Mouse (Mus musculus): Measurements from ENCODE around the gene Rassf2. TPM values are rescaled to one million over a fixed set of nuclear protein-coding genes. Genes with fewer than 3 reads are reported as not detected.

The Rassf2 gene
- polyA plus RNA-seq, 1 experiment from 2014 or later: 3.0 TPM

DNA sequence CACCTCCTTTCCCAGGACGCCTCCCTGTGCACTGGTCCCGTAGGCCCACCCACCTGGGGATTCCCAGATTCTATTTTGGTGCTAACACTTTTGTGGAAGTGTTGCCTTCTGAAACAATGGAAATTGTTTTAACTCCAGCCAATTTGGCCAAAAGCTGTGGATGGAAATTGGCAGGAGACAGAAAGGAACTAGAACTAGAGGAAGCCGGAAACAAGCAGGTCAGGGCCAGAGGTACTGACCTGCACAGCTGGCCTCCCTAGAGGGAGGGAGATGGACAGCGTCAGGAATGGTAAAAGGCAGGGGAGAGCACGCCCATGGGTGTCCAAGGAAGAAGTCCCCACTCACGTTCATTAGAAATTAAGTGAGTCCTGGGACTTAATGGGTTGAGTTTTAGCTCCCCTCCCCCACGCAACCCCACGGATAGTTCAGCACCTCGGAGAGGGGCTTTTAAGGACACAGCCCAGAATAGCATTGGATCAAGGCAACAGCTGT, 72.3 kb downstream of the Rassf2 start:
- 50% methylated on average over 9 of the region's 9 CpGs for WGBS (ENCODE audit: insufficient replicate concordance)
- TF ChIP-seq EP300 (IDR thresholded peaks at IDR 0.05; ENCODE audit: low read depth) (no peak), CTCF (IDR thresholded peaks at IDR 0.05; ENCODE audit: low read depth) (no peak)

DNA sequence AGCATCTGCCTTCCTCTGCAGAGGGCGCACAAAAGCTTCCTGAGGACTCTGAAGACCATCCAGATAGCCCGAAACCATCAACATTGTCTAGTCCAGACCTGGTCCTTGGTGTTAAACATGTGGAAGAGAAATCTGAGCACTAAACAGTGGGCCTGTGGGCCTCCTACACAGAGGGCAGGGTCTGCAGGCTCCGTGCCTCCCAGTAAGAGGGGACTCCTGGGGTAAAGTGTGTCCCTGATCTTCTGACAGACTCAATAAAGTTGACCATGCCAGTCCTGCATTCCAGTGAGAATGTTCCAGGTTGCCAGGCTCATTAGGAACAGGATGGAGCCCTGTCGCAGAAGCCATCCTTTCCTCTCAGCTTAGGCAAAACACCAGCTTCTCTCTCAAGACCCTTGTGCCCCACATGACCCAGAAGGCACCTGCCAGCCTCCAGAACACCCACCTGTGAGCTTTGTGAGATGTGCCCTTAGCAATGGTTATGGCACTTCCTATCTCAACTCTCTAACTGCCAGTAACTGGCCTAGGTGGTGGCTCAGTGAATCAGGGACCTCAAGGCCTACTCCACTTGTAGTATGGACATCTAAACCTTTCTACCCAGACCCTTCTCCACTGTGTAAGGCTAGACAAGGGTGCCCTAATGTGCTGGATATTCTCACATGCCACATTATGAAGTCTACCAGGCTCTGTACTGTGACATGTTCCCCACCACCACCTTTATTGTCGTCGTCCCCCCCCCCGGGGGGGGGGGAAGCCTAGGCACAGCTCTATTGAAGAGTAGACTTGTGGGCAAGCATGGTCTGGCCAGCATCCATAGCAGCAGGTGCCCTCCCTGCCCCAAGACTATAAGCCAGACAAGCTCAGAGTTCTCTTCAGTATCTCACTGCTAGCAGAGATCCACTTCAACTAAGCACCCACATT, 73.5 kb downstream of the Rassf2 start:
- H3K4me3 ChIP-seq (ENCODE audit: low read depth, low read length): no peak overlapping the region
- ATAC-seq (no peak), DNase-seq (no peak)
- peaks cover 14% of the 10 kb centered on the region for H3K27me3 ChIP-seq (ENCODE audit: insufficient read depth, low read length)
- H3K9ac ChIP-seq (replicated peaks): no peak overlapping the region
- H3K4me2 ChIP-seq (ENCODE audit: low read depth, low read length): no peak overlapping the region
- H3K9me3 ChIP-seq (ENCODE audit: low read length): no peaks in the 10 kb centered on the region
- 79% methylated on average over 7 of the region's 7 CpGs for WGBS (ENCODE audit: insufficient replicate concordance)
- no peaks in the 10 kb centered on the region for H3K36me3 ChIP-seq (replicated peaks; ENCODE audit: insufficient read depth, low read length)
- H3K27ac ChIP-seq (ENCODE audit: low read depth): no peak overlapping the region
- H3K4me1 ChIP-seq (ENCODE audit: insufficient read depth): peaks cover 8% of the 10 kb centered on the region; the same call in 1 of the 2 replicates
- TF ChIP-seq EP300 (IDR thresholded peaks at IDR 0.05; ENCODE audit: low read depth) (no peak), CTCF (IDR thresholded peaks at IDR 0.05; ENCODE audit: low read depth) (no peak)

More for the DNA sequence above, 72.3 kb downstream of the Rassf2 start:
- Histone ChIP-seq H3K4me3 (ENCODE audit: low read depth, low read length) (no peak overlapping the region), H3K4me1 (ENCODE audit: insufficient read depth) (peaks cover 8% of the 10 kb centered on the region; the same call in 1 of the 2 replicates), H3K9ac (replicated peaks) (no peak overlapping the region), H3K9me3 (ENCODE audit: low read length) (no peaks in the 10 kb centered on the region), H3K27me3 (ENCODE audit: insufficient read depth, low read length) (peaks cover 13% of the 10 kb centered on the region), H3K36me3 (replicated peaks; ENCODE audit: insufficient read depth, low read length) (no peaks in the 10 kb centered on the region), H3K27ac (ENCODE audit: low read depth) (no peak overlapping the region), H3K4me2 (ENCODE audit: low read depth, low read length) (no peak overlapping the region)
- no peak for DNase-seq
- no peak for ATAC-seq

DNA sequence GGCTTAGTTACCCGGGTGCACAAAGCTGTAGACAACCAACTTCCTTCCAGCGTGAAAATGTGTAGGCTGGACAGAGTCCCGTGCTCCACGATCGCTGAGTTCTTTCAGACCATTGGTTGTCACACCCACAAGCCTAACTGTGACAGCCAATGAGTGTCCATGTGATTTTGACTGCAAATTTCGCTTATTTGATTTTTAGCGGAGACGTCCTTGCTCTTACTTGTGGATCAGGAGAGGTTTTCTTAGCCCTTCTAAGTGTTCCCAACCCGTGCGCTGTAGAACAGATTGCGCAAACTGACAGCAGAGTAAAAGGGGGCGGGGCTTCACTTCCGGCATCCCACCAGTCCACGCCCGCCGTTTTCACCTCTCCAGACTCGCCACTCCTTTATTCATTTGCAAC, 74.8 kb downstream of the Rassf2 start:
- H3K36me3 ChIP-seq (replicated peaks; ENCODE audit: insufficient read depth, low read length): no peaks in the 10 kb centered on the region
- H3K4me3 ChIP-seq (ENCODE audit: low read depth, low read length): peak overlapping the region; percentile 14; the same call in 1 of the 2 replicates
- H3K9ac ChIP-seq (replicated peaks): no peak overlapping the region
- no peaks in the 10 kb centered on the region for H3K9me3 ChIP-seq (ENCODE audit: low read length)
- WGBS (ENCODE audit: insufficient replicate concordance): 2% methylated on average over 17 of the region's 17 CpGs
- peaks cover 17% of the 10 kb centered on the region for H3K27me3 ChIP-seq (ENCODE audit: insufficient read depth, low read length)
- peak overlapping the region; percentile 68 for H3K4me2 ChIP-seq (ENCODE audit: low read depth, low read length)
- peaks cover 8% of the 10 kb centered on the region; the same call in 1 of the 2 replicates for H3K4me1 ChIP-seq (ENCODE audit: insufficient read depth)
- ATAC-seq (0 out of 2 replicates have a peak, but pooled peaks have one; percentile 25), DNase-seq (peak; percentile 34)
- TF ChIP-seq EP300 (IDR thresholded peaks at IDR 0.05; ENCODE audit: low read depth) (no peak), CTCF (IDR thresholded peaks at IDR 0.05; ENCODE audit: low read depth) (no peak)
- no peak overlapping the region for H3K27ac ChIP-seq (ENCODE audit: low read depth)

DNA sequence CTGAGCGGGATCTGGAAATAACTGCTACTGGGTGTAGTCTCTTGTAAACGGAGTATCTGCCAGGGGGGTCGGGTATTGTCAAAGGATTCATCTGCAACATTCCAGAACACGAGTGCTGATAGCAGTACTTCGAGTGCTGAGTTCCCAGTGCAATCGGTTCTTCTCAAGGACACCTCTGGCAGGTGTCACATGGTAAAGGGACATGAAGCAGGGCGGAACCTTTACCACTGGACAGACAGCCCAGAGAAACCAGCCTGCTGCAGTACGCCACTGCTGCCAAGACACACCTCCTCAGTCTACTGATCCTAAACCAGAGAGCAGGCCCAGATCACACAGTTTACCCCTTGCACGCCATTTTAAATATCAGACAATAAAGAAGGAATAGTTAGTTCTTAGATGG, 75.2 kb downstream of the Rassf2 start:
- H3K9me3 ChIP-seq (ENCODE audit: low read length): no peaks in the 10 kb centered on the region
- no peak overlapping the region for H3K9ac ChIP-seq (replicated peaks)
- H3K4me2 ChIP-seq (ENCODE audit: low read depth, low read length): peak overlapping the region; percentile 68
- H3K4me3 ChIP-seq (ENCODE audit: low read depth, low read length): peak overlapping the region; percentile 14; the same call in 1 of the 2 replicates
- 0 out of 2 replicates have a peak, but pooled peaks have one; percentile 44 for ATAC-seq
- DNase-seq: no peak
- 53% methylated on average over 9 of the region's 9 CpGs for WGBS (ENCODE audit: insufficient replicate concordance)
- no peak for TF ChIP-seq EP300 (IDR thresholded peaks at IDR 0.05; ENCODE audit: low read depth)
- TF ChIP-seq CTCF (IDR thresholded peaks at IDR 0.05; ENCODE audit: low read depth): no peak
- H3K36me3 ChIP-seq (replicated peaks; ENCODE audit: insufficient read depth, low read length): no peaks in the 10 kb centered on the region
- H3K4me1 ChIP-seq (ENCODE audit: insufficient read depth): peaks cover 8% of the 10 kb centered on the region; the same call in 1 of the 2 replicates
- H3K27me3 ChIP-seq (ENCODE audit: insufficient read depth, low read length): peaks cover 19% of the 10 kb centered on the region
- no peak overlapping the region for H3K27ac ChIP-seq (ENCODE audit: low read depth)

DNA sequence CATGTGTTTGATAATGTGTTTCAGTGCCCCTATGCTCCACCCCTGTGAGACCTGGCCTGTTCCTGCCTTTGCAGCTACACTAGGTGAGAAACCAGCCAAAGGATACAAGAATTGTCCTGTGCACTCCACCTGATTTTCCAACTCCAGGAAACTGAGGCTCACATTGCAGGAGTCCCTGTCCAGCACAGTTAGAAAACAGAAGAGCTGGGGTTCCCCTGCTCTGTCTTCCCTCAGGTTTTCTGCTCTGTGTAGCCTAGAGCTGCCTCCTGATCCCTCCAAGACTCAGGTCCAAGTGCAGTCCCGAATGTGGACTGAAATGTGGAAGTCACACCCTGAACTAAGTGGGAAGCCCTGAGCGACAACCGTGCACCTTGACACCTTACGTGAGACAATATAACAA, 76.3 kb downstream of the Rassf2 start:
- Histone ChIP-seq H3K27me3 (ENCODE audit: insufficient read depth, low read length) (peaks cover 19% of the 10 kb centered on the region), H3K9me3 (ENCODE audit: low read length) (no peaks in the 10 kb centered on the region), H3K4me3 (ENCODE audit: low read depth, low read length) (no peak overlapping the region), H3K9ac (replicated peaks) (no peak overlapping the region), H3K36me3 (replicated peaks; ENCODE audit: insufficient read depth, low read length) (no peaks in the 10 kb centered on the region), H3K4me1 (ENCODE audit: insufficient read depth) (peaks cover 8% of the 10 kb centered on the region; the same call in 1 of the 2 replicates), H3K27ac (ENCODE audit: low read depth) (no peak overlapping the region), H3K4me2 (ENCODE audit: low read depth, low read length) (no peak overlapping the region)
- ATAC-seq: no peak
- 71% methylated on average over 4 of the region's 4 CpGs for WGBS (ENCODE audit: insufficient replicate concordance)
- no peak for DNase-seq
- no peak for TF ChIP-seq CTCF (IDR thresholded peaks at IDR 0.05; ENCODE audit: low read depth)
- no peak for TF ChIP-seq EP300 (IDR thresholded peaks at IDR 0.05; ENCODE audit: low read depth)

DNA sequence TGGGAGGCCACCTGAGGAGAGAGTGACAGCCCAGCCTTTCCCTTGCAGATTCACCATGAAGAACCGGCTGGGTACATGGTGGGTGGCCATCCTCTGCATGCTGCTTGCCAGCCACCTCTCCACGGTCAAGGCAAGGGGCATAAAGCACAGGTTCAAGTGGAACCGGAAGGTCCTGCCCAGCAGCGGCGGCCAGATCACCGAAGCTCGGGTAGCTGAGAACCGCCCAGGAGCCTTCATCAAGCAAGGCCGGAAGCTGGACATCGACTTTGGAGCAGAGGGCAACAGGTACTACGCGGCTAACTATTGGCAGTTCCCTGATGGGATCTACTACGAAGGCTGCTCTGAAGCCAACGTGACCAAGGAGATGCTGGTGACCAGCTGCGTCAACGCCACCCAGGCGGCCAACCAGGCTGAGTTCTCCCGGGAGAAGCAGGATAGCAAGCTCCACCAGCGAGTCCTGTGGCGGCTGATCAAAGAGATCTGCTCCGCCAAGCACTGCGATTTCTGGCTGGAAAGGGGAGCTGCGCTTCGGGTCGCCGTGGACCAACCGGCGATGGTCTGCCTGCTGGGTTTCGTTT, 77.0 kb downstream of the Rassf2 start:
- H3K9ac ChIP-seq (replicated peaks): no peak overlapping the region
- ATAC-seq: peak; percentile 31; the same call in 1 of the 2 replicates
- peak overlapping the region; percentile 40 for H3K4me2 ChIP-seq (ENCODE audit: low read depth, low read length)
- DNase-seq: no peak
- peaks cover 19% of the 10 kb centered on the region for H3K27me3 ChIP-seq (ENCODE audit: insufficient read depth, low read length)
- H3K4me1 ChIP-seq (ENCODE audit: insufficient read depth): peaks cover 8% of the 10 kb centered on the region; the same call in 1 of the 2 replicates
- no peaks in the 10 kb centered on the region for H3K9me3 ChIP-seq (ENCODE audit: low read length)
- 16% methylated on average over 29 of the region's 29 CpGs for WGBS (ENCODE audit: insufficient replicate concordance)
- H3K27ac ChIP-seq (ENCODE audit: low read depth): no peak overlapping the region
- H3K36me3 ChIP-seq (replicated peaks; ENCODE audit: insufficient read depth, low read length): no peaks in the 10 kb centered on the region
- H3K4me3 ChIP-seq (ENCODE audit: low read depth, low read length): no peak overlapping the region
- TF ChIP-seq CTCF (IDR thresholded peaks at IDR 0.05; ENCODE audit: low read depth) (no peak), EP300 (IDR thresholded peaks at IDR 0.05; ENCODE audit: low read depth) (no peak)
